9 mouse cellular contexts compared by ENCODE assay signal in genomic region chr1:87510845-87511244, GRCm38 (mm10). TPM values are rescaled to one million over a fixed set of nuclear protein-coding genes. Genes with fewer than 3 reads are reported as not detected.
DNase-seq lines count a peak whose midpoint lies in the region; ATAC-seq lines count a peak whose summit lies in the region.
"Had no signal": no experiment of that assay in that cellular context is flagged by ENCODE, and none has a peak within 500 bp of the region (broad histone marks: within the 10 kb centered on the region; RNA-seq: fewer than 3 reads in every experiment).

No protein-coding gene starts in this region.

- no peak overlapping the region for H3K9ac ChIP-seq in hindbrain, embryonic 11.5 days (ENCODE audit: low read depth, low read length)
- H3K9ac ChIP-seq in hindbrain, embryonic 15.5 days, result no peak overlapping the region
- no peak overlapping the region for H3K9ac ChIP-seq in midbrain, embryonic 16.5 days (ENCODE audit: low read depth, low read length)

- H3K4me1 ChIP-seq in hindbrain, embryonic 10.5 days (replicated peaks), result peaks cover 17% of the 10 kb centered on the region
- H3K4me1 ChIP-seq in hindbrain, embryonic 11.5 days (replicated peaks; ENCODE audit: control insufficient read depth, insufficient read depth, low read length), result peaks cover 4% of the 10 kb centered on the region; the same call in 1 of the 2 replicates
- H3K4me1 ChIP-seq in hindbrain, embryonic 15.5 days (replicated peaks), result peaks cover 19% of the 10 kb centered on the region
- peaks cover 10% of the 10 kb centered on the region for H3K4me1 ChIP-seq in midbrain, embryonic 16.5 days (ENCODE audit: control insufficient read depth, insufficient read depth, low read length)

- no peak overlapping the region for H3K27ac ChIP-seq in hindbrain, embryonic 10.5 days
- no peak overlapping the region for H3K27ac ChIP-seq in hindbrain, embryonic 11.5 days (ENCODE audit: low read depth, low read length)
- H3K27ac ChIP-seq in hindbrain, embryonic 15.5 days (replicated peaks), result no peak overlapping the region
- H3K27ac ChIP-seq in midbrain, embryonic 16.5 days (ENCODE audit: low read length), result no peak overlapping the region

- WGBS in hindbrain, embryonic 10.5 days, result 25% methylated on average over 5 of the region's 5 CpGs
- WGBS in hindbrain, embryonic 11.5 days, result 18% methylated on average over 5 of the region's 5 CpGs
- WGBS in hindbrain, embryonic 15.5 days, result 18% methylated on average over 5 of the region's 5 CpGs
- WGBS in midbrain, embryonic 16.5 days, result 11% methylated on average over 5 of the region's 5 CpGs

- ATAC-seq in hindbrain, embryonic 11.5 days (ENCODE audit: low FRiP score), result no peak; the same call in 1 of the 2 replicates
- ATAC-seq in hindbrain, embryonic 15.5 days (ENCODE audit: low FRiP score, low read depth), result no peak
- peak; percentile 46 for ATAC-seq in midbrain, embryonic 16.5 days

- H3K4me2 ChIP-seq in hindbrain, embryonic 11.5 days (replicated peaks; ENCODE audit: low read depth, low read length), result no peak overlapping the region
- H3K4me2 ChIP-seq in hindbrain, embryonic 15.5 days, result peak overlapping the region; percentile 87
- H3K4me2 ChIP-seq in midbrain, embryonic 16.5 days (ENCODE audit: low read length), result peak overlapping the region; percentile 87

- DNase-seq in hindbrain, embryonic 10.5 days (ENCODE audit: low spot score), result no peak
- no peak for DNase-seq in hindbrain, embryonic 11.5 days (ENCODE audit: low spot score)
- DNase-seq in embryo, embryonic 11 days, result peak; percentile 8
- DNase-seq in T-cell, adult 2 months (ENCODE audit: low spot score), result no peak
- DNase-seq in testis, postnatal 10 days (ENCODE audit: low spot score), result no peak
- DNase-seq in thymus, postnatal 36 days, result no peak

- peaks cover 57% of the 10 kb centered on the region for H3K27me3 ChIP-seq in hindbrain, embryonic 10.5 days (ENCODE audit: insufficient read depth, poor library complexity, severe bottlenecking)
- H3K27me3 ChIP-seq in hindbrain, embryonic 11.5 days (ENCODE audit: control insufficient read depth, insufficient read depth, low read length), result peaks cover 19% of the 10 kb centered on the region
- peaks cover 26% of the 10 kb centered on the region; the same call in 1 of the 2 replicates for H3K27me3 ChIP-seq in hindbrain, embryonic 15.5 days
- H3K27me3 ChIP-seq in midbrain, embryonic 16.5 days (ENCODE audit: control insufficient read depth, insufficient read depth, low read depth, low read length), result peaks cover 5% of the 10 kb centered on the region

- no peaks in the 10 kb centered on the region for H3K36me3 ChIP-seq in hindbrain, embryonic 10.5 days
- H3K36me3 ChIP-seq in hindbrain, embryonic 11.5 days (ENCODE audit: control insufficient read depth, insufficient read depth, low read length), result no peaks in the 10 kb centered on the region
- H3K36me3 ChIP-seq in hindbrain, embryonic 15.5 days, result no peaks in the 10 kb centered on the region
- no peaks in the 10 kb centered on the region for H3K36me3 ChIP-seq in midbrain, embryonic 16.5 days (ENCODE audit: control insufficient read depth, insufficient read depth, low read length)

- H3K9me3 ChIP-seq in hindbrain, embryonic 10.5 days, result no peaks in the 10 kb centered on the region
- H3K9me3 ChIP-seq in hindbrain, embryonic 11.5 days (ENCODE audit: control insufficient read depth, low read length), result no peaks in the 10 kb centered on the region
- no peaks in the 10 kb centered on the region for H3K9me3 ChIP-seq in hindbrain, embryonic 15.5 days
- no peaks in the 10 kb centered on the region for H3K9me3 ChIP-seq in midbrain, embryonic 16.5 days (replicated peaks; ENCODE audit: control insufficient read depth, low read length, poor library complexity, severe bottlenecking)

- peak overlapping the region; percentile 84 for H3K4me3 ChIP-seq in hindbrain, embryonic 10.5 days
- no peak overlapping the region for H3K4me3 ChIP-seq in hindbrain, embryonic 11.5 days (ENCODE audit: low read depth, low read length)
- peak overlapping the region; percentile 60 for H3K4me3 ChIP-seq in hindbrain, embryonic 15.5 days
- peak overlapping the region; percentile 67 for H3K4me3 ChIP-seq in midbrain, embryonic 16.5 days (ENCODE audit: low read depth, low read length)

RNA-seq across cellular contexts. Expression of gene Neu2, which starts 1.2 kb away (rescaled TPM):
- not detected in 2 replicates for polyA plus RNA-seq in hindbrain, embryonic 10.5 days (2016; fragmentation: Nextera tagmentation; extraction: Ambion mirVana)
- not detected in 2 replicates for polyA plus RNA-seq in hindbrain, embryonic 11.5 days (2014; fragmentation: Nextera tagmentation; extraction: Ambion mirVana)
- 0.43 and 0.73 TPM in 2 replicates for polyA plus RNA-seq in hindbrain, embryonic 15.5 days (2015; fragmentation: Nextera tagmentation; extraction: Ambion mirVana)
- 0.47 and 0.90 TPM in 2 replicates for polyA plus RNA-seq in midbrain, embryonic 16.5 days (2015; fragmentation: Nextera tagmentation; extraction: Ambion mirVana)
- polyA plus RNA-seq: heart, embryonic 11.5 days had no signal

RNA-seq across cellular contexts. Expression of gene Snorc, which starts 40.8 kb away (rescaled TPM):
- polyA plus RNA-seq in hindbrain, embryonic 10.5 days (2016; fragmentation: Nextera tagmentation; extraction: Ambion mirVana), result not detected in 2 replicates
- polyA plus RNA-seq in hindbrain, embryonic 11.5 days (2014; fragmentation: Nextera tagmentation; extraction: Ambion mirVana), result not detected in 2 replicates
- polyA plus RNA-seq in hindbrain, embryonic 15.5 days (2015; fragmentation: Nextera tagmentation; extraction: Ambion mirVana), result 0.84 and 1.4 TPM in 2 replicates
- 0.51 and 1.0 TPM in 2 replicates for polyA plus RNA-seq in midbrain, embryonic 16.5 days (2015; fragmentation: Nextera tagmentation; extraction: Ambion mirVana)
- polyA plus RNA-seq: heart, embryonic 11.5 days had no signal
